Mouse (Mus musculus): ENCODE measurements around the gene Setd1b.

The Setd1b gene

DNA sequence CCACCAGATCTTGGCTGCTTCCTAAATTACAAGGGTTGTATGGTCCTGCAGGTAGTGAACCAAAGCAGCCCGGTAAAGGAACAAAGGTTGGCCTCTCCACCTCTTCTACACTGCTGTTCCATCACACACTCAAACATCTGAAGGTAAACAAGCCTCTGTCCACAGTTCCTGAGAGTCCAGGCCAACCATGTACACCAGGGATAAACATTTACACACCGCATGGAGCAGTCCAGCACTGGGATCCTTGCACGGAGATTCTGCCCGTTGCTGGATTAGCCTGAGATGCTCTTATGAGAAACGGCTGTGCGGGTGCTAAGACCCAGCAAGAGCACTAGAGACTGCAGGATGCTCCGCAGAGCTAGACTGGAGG is 59.5 kb downstream of the Setd1b start:
- 86% methylated on average over 7 of the region's 7 CpGs for WGBS

DNA sequence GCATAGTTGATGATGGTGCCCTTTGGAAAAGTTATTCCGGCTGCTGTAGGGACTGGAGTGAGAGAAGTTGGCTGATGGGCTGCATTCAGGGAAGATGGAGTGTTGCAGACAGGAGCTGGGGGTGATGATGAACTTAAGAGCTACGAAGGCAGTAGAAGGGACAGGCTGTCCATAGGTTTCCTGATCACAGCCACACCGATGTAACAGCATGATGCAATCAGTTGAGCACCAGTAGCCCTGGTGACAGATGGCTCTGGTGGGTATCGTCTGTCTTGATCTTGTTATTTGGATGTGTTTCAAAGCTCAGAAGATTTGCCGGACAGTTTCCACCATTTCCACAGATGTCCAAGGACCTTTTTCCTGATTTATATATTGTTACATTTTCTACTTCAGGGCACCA is 60.0 kb downstream of the Setd1b start:
- WGBS, result 80% methylated on average over 5 of the region's 5 CpGs

DNA sequence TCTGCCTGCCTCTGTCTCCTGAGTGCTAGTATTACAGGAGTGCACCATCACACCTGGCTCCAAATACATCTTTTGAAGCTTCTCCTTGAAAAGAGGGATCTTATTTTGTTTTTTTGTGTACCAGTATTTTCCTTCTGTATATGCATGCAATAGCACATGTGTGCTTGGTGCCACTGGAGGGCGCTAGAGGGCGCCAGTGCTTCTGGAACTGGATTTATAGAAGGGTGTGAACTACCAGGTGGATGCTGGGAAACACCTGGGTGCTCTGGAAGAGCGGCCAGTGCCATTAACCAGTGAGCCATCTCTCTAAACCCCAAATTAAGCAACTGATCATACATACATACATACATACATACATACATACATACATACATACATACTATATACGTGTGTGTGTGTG is 60.8 kb downstream of the Setd1b start:
- WGBS, result 52% methylated on average over 4 of the region's 4 CpGs

DNA sequence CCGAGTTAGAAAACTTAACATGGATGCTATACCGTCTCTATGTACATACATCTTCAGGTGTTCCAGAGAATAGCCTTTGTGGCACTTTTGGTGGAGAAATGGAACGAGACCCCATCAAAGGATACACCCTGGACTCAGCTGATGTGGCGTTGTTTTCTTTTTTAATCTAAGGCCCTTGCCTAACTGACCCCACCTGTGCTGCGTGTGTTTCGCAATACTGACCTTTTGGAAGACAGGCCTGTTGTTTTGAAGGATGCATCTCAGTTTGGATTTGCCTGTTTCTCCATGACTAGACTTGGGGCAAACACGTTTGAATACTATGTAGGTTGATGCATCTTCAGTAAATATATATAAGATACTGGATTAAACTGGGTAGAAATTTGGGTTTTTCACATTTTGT is 61.6 kb downstream of the Setd1b start:
- WGBS, result 93% methylated on average over 7 of the region's 7 CpGs
